7 mouse cellular contexts compared by ENCODE assay signal in the genomic region with DNA sequence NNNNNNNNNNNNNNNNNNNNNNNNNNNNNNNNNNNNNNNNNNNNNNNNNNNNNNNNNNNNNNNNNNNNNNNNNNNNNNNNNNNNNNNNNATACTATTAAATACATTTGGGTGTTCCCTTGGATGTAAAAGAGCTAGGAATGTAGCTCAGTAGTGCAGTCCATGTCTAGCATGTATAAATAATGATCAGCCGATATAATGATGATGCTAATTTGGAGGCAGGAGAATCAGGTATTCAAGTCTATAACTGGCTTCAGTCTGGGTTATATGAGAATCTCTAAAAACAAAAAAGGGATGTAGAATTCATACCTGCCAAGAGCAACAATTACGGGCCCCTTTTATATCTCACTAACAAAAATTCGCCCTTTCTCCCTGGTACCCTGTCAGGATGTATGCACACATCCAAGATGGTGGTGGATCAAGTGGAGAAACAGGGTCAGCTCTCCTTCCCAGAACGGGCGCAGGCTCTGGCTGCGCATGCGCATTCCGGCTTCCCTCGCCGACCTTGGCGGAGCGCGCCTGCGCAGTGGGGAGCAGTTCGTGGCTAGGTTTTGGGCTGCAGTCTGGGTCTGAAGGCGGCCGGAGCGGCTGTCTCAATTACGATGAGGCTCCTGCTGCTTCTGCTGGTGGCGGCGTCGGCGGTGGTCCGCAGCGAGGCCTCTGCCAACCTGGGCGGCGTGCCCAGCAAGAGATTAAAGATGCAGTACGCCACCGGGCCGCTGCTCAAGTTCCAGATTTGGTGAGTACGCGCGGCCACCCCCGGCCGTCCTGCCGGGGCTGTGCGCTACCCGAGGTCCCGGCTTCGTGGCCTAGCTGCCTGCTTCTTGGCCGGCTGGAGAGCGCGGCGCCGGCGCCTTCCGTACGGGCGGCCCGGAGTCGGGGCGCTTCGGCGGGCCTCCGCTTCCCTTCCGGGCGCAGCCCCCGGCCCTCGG. TPM values are rescaled to one million over a fixed set of nuclear protein-coding genes. Genes with fewer than 3 reads are reported as not detected.
DNase-seq lines count a peak whose midpoint lies in the region; ATAC-seq lines count a peak whose summit lies in the region.

A gene (plus strand): TSS at position 500 of the 930 bp plus-strand sequence.

- no peaks in the 10 kb centered on the region for H3K27me3 ChIP-seq in embryonic facial prominence, embryonic 10.5 days (replicated peaks; ENCODE audit: low read depth, poor library complexity, severe bottlenecking)
- H3K27me3 ChIP-seq in limb, embryonic 10.5 days (ENCODE audit: low read depth, poor library complexity, severe bottlenecking): no peaks in the 10 kb centered on the region
- no peaks in the 10 kb centered on the region for H3K27me3 ChIP-seq in midbrain, embryonic 13.5 days

- peak within 1 kb of the TSS; percentile 95 for H3K4me3 ChIP-seq in embryonic facial prominence, embryonic 10.5 days
- H3K4me3 ChIP-seq in limb, embryonic 10.5 days: peak within 1 kb of the TSS; percentile 74
- peak within 1 kb of the TSS; percentile 81 for H3K4me3 ChIP-seq in midbrain, embryonic 13.5 days (replicated peaks)

- peak within 1 kb of the TSS; percentile 99 for H3K27ac ChIP-seq in embryonic facial prominence, embryonic 10.5 days (replicated peaks)
- peak within 1 kb of the TSS; percentile 96 for H3K27ac ChIP-seq in limb, embryonic 10.5 days
- peak within 1 kb of the TSS; percentile 99 for H3K27ac ChIP-seq in midbrain, embryonic 13.5 days

- peaks cover 26% of the 10 kb centered on the region for H3K36me3 ChIP-seq in embryonic facial prominence, embryonic 10.5 days (replicated peaks)
- peaks cover 25% of the 10 kb centered on the region for H3K36me3 ChIP-seq in limb, embryonic 10.5 days
- peaks cover 13% of the 10 kb centered on the region for H3K36me3 ChIP-seq in midbrain, embryonic 13.5 days

- H3K4me2 ChIP-seq in midbrain, embryonic 13.5 days (replicated peaks): peak within 1 kb of the TSS; percentile 61

- H3K4me1 ChIP-seq in embryonic facial prominence, embryonic 10.5 days: peaks cover 4% of the 10 kb centered on the region; the same call in 1 of the 2 replicates
- peaks cover 4% of the 10 kb centered on the region; the same call in 1 of the 2 replicates for H3K4me1 ChIP-seq in limb, embryonic 10.5 days
- peaks cover 23% of the 10 kb centered on the region for H3K4me1 ChIP-seq in midbrain, embryonic 13.5 days (replicated peaks)

- H3K9ac ChIP-seq in midbrain, embryonic 13.5 days (replicated peaks): peak within 1 kb of the TSS; percentile 99

- peak; percentile 98 for DNase-seq in adrenal gland, postnatal 10 days
- DNase-seq in embryonic facial prominence, embryonic 10.5 days (ENCODE audit: low spot score): peak; percentile 98
- peak; percentile 95 for DNase-seq in kidney, adult 11 months
- peak; percentile 98 for DNase-seq in limb, embryonic 10.5 days (ENCODE audit: low spot score)
- peak; percentile 94 for DNase-seq in spleen, adult 12 weeks (ENCODE audit: low spot score)

- peak; percentile 89 for ATAC-seq in granulocyte monocyte progenitor cell, adult 5-6 weeks (replicated peaks; ENCODE audit: poor library complexity, severe bottlenecking)
- ATAC-seq in midbrain, embryonic 13.5 days: peak; percentile 95

- no peaks in the 10 kb centered on the region for H3K9me3 ChIP-seq in embryonic facial prominence, embryonic 10.5 days
- no peaks in the 10 kb centered on the region for H3K9me3 ChIP-seq in limb, embryonic 10.5 days (replicated peaks)
- H3K9me3 ChIP-seq in midbrain, embryonic 13.5 days: no peaks in the 10 kb centered on the region

- WGBS in embryonic facial prominence, embryonic 10.5 days: 2% methylated on average over 59 of the region's 59 CpGs
- WGBS in limb, embryonic 10.5 days: 2% methylated on average over 59 of the region's 59 CpGs
- under 1% methylated on average over 59 of the region's 59 CpGs for WGBS in midbrain, embryonic 13.5 days

RNA-seq across cellular contexts. Expression of the gene that starts here (rescaled TPM):
- 100 to 1,000 TPM; 109 to 113 TPM for total RNA-seq in adrenal gland, postnatal 10 days (2021)
- 13.5 and 15.4 TPM in 2 replicates for polyA plus RNA-seq in embryonic facial prominence, embryonic 10.5 days (2016; fragmentation: Nextera tagmentation; extraction: Ambion mirVana)
- 80.8 and 97.3 TPM in 2 replicates for total RNA-seq in granulocyte monocyte progenitor cell, adult 5-6 weeks (2014; fragmentation: Nextera tagmentation)
- total RNA-seq in granulocyte monocyte progenitor cell, adult 5-6 weeks (2017): 158 and 187 TPM in 2 replicates
- 14.9 and 15.5 TPM in 2 replicates for polyA plus RNA-seq in limb, embryonic 10.5 days (2016; fragmentation: Nextera tagmentation; extraction: Ambion mirVana)
- 22.5 and 23.1 TPM in 2 replicates for polyA plus RNA-seq in midbrain, embryonic 13.5 days (2015; fragmentation: Nextera tagmentation; extraction: Ambion mirVana)

Comparison
In these comparisons a context has a peak if more than half of its experiments do, and no peak if none do; other contexts are left out.
1. Peak in every context shown above with its lines: DNase-seq, ATAC-seq, H3K4me3 ChIP-seq and H3K27ac ChIP-seq.